Mouse (Mus musculus) layer of hippocampus, postnatal 14 days (tissue): Measurements from ENCODE around the gene Zfp609. TPM values are rescaled to one million over a fixed set of nuclear protein-coding genes. Genes with fewer than 3 reads are reported as not detected.
A peak's percentile ranks its signal among the peaks of the same experiment; 100 is the strongest.

Source experiments
- DNase-seq, 2 experiments: peaks; one replicate each; pipeline ENCODE4 v3.0.0; 2021 to 2022; ENCODE audit warnings: low spot score in 2 of 2, mixed read lengths in 1 of 2
- total RNA-seq, 2 experiments: library from RNA; stranded (reverse); gene quantifications; 2 replicates each; pipeline ENCODE4 v1.2.3; 2021

The Zfp609 gene
- total RNA-seq, 2 experiments from 2014 or later: 44.8 to 48.6 TPM

DNA sequence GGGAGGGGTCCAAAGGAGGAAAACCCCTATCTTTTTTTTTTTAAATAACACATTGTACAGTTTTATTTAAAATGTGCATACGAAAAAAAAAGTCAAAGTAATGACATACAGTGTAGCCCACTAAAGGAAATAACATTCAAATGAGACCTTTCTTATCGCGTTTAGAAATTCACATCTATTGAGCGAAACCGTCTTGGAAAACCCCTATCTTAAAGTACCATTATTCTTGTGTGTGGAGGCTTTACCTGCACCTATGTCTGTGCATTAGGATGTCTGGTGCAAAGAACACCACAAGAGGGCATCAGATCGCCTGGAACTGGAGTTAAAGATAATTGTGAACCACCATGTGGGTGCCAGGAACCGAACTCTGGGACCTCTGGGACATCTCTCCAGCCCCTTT lies 53.6 kb downstream of the Zfp609 start:
- no peak for DNase-seq

DNA sequence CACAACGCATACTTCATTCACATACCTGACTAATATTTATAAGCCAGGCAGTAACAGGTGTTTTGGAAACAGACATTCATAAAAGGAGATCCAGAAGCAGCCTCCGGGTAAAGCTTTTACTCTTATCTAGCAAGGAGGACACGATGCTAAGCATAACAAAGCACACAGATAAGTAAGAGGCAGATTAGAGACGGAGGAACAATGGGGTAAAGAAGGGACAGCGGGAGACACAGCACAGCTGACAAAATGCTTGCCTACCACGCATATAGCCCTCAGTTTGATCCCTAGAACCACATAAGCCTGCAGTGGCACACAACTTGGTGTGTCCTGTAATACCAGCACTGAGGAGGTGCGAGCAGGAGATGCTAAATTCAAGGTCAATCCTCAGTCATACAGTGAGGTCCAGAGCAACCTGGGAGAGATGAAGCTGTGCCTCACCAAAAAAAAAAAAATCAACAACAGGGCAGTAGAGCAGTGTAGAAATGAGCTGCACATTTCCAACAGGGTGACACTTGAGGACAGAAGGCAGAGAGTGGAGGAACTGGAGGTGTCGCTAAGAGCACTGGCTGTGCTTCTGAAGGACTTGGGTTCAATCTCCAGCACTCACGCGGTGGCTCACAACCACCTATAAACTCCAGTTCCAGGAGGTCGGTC lies 56.2 kb downstream of the Zfp609 start:
- no peak for DNase-seq

DNA sequence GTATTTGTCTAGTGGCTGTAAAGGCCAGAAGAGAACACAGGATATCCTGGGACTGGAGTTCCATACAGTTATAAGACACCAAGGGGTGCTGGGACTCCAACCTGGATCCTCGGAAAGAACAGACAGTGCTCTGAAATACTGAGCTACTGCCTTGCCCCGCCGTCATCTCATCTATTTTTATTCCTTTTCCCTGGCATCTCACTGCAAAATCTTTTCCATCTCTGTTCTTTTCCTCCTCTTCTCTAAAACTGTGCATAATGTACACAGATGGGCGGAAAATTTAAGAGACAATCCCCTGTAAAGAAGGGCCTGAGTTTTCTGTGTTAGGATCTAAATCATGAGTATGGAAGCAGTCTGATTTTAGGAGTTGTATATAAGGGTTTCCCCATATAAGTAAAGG lies 64.6 kb downstream of the Zfp609 start:
- DNase-seq: no peak

DNA sequence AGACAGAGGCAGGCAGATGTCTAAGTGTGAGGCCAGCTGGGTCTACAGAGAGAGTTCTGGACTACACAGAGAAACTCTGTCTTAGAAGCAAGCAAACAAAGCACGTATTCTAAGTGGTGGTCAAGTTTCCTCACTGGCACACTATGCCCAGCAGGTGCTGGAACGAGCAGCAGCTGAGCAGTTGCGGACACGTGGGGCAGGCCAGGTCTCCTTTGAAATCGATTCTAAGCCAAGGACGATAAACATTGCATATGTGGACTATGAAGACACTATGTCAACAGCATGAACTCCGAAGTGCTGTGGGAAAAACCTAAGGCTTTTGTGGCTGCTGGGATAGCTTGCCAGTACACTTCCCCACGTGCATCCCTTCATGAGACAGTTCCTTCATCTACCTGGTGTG lies 67.4 kb downstream of the Zfp609 start:
- DNase-seq: no peak

DNA sequence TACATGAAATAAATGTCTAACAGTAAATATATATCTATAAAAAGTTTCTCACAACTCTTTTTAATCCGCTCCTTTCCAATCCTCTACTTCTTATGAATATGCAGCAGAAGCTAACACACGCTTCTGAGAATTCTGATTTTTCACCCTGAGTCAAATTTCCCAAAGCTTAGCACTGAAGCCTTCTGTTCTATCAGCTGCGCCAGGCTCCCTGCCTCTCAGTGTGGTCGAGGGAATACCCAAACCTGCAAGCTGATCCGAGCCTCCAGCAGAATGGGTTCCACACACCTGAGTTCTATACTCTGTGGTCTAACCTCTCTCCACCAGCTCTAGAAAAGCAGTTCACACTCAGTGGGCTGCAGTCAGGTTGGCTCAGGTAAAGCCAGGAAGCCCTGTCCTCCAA lies 68.1 kb downstream of the Zfp609 start:
- peak in 1 of 2 experiments; percentile 33 for DNase-seq

DNA sequence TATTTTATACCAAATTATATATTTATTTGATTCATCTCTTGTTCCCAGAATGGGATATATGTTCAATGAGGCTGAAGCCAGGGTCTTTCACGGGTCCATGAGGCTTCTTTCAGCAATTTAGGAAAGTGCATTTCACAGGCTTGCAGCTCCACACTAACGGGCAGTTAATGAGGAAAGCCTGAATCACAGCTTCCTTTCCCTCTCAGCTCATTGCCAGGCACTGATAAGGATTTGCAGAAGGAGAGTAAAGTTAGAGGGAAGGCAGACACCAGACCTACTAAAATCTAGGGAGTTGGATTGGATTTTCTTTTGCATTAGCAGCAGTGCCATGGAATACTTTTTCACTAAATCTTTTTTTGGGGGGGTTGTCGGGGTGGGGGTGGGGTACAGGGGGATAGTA lies 69.5 kb downstream of the Zfp609 start:
- DNase-seq: no peak

DNA sequence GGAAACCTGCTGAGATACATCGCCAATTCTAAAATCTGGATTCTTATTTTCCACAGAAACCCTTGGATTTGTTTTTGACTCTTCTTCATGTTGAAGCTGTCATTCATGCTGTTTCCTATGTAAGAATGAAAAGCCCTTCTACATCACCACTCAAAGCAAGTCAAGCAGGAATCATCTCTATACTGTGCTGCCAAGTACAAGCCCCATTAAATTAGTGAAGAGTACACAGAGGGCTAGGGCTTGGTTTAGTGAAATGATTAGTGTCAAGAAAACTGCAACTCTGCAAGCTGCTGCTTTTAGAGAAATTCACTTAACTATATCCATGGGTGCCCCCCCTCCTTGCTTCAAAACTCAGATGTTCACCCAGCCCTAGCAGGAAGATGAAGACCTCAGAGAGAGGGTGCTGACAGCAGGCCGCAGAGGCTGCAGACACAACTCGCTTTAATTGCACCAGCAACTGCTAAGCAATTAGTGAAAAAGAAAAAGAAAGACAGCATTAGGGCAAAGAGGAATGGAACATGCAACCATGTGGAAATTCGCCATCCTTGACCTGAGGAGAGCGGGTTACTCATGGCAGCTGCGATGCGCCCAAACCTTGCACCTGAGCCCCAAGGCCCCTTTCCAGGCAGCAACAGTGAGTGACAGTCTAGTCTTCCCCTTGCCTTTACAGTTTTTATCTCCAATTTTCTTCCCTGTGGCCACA lies 71.5 kb downstream of the Zfp609 start:
- DNase-seq: no peak

DNA sequence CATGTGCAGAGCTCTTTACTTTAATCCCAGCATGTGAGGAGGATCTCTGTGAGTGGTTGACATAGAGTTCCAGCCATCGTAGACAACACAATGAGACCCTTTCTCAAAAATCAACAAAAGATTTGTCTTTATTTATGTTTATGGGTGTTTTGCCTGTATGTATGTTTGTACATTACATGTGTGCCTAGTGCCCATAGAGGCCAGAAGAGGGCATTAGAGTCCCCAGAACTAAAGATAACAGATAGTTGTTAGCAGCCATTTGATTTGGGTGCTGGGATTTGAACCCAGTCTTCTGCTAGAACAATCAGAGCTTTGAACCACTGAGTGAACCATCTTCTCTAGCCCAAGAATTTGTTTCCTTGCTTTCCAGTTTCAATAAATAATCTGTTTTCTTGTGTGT lies 72.2 kb downstream of the Zfp609 start:
- no peak for DNase-seq

DNA sequence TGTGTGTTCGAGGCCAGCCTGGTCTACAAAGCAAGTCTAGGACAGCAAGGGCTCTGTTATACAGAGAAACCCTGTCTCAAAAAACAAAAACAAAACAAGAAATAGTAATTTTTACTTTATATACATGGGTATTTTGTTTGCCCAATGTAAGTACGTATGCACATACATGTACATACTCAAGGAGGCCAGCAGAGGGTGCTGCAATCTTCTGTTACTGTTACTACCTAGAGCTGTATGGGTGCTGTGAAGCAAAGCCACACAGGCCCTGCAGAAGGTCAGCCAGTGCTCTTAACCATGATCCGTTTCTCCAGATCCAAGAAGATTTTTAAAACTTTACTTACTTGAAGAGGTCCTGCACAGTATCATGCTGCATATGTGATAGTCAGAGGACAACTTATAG lies 74.7 kb downstream of the Zfp609 start:
- no peak for DNase-seq

DNA sequence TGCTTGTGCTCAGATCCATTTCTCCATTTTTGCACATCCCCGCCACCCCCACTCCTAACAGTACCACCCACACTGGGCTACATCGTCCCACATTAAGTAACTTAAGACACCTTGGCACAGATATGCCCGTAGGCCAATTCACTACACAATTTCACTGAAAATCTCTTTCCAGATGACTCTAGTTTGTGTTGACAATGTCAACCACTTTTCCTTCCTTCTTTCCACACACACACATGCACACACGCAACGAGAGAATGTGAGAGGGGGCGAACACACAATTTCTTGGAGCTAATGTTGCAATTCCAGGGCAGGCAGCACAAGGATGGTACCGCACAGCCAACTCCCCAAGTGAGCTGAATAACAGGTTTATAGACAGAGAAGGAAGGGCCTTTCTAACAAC lies 75.5 kb downstream of the Zfp609 start:
- no peak for DNase-seq

DNA sequence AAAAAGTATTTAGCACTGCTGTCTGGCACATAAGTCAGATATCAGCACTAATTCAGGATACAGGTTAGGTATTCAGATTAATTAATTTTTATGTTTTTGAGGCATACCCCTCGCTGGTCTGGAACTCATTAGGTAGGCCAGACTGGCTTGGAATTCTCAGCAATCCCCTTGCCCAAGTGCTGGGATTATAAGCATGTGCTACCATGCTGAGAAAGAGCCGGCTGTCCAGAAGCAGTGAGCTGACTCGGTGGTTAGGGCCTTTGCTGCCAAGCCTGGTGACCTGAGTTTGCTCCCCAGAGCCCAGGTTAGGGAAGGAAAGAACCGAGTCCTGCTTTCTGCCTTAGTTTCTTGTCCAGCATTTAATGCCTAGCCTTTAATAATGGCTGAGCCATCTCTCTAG lies 79.3 kb downstream of the Zfp609 start:
- no peak for DNase-seq

DNA sequence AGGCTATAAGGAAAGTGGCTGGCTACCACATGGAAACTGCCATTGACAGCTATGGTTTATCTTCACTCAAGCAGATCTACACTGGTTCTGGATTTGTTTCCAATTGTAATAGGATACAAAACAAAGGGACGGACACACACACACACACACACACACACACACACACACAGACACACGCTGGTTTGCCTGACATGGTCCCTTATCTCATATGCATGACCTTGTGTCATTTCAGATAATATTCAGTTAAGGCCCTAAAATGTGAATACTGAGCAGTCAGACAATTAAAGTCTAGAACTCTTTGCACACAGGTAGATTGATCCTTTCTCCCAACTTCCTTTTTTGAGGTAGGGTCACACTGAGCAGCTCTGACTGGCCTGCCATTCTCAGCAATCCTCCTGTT lies 80.9 kb downstream of the Zfp609 start:
- no peak for DNase-seq

DNA sequence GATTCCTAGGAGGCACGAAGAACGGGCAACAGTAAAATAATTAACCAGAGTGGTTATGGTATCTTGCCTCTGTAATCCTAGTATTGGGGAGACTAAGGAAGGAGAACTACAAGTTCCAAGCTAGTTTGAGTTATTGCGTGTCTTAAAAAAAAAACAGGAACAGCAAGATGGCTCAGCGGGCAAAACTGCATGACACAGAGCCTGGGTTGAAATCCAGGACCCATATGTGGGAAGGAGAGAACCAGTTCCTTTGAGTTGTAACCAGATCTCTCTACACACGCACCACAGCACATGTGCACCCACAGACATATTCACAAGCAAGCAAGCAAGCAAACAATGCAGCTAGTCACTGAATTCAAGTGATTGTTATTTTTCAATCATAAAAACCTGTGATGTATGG lies 81.9 kb downstream of the Zfp609 start:
- DNase-seq: no peak

DNA sequence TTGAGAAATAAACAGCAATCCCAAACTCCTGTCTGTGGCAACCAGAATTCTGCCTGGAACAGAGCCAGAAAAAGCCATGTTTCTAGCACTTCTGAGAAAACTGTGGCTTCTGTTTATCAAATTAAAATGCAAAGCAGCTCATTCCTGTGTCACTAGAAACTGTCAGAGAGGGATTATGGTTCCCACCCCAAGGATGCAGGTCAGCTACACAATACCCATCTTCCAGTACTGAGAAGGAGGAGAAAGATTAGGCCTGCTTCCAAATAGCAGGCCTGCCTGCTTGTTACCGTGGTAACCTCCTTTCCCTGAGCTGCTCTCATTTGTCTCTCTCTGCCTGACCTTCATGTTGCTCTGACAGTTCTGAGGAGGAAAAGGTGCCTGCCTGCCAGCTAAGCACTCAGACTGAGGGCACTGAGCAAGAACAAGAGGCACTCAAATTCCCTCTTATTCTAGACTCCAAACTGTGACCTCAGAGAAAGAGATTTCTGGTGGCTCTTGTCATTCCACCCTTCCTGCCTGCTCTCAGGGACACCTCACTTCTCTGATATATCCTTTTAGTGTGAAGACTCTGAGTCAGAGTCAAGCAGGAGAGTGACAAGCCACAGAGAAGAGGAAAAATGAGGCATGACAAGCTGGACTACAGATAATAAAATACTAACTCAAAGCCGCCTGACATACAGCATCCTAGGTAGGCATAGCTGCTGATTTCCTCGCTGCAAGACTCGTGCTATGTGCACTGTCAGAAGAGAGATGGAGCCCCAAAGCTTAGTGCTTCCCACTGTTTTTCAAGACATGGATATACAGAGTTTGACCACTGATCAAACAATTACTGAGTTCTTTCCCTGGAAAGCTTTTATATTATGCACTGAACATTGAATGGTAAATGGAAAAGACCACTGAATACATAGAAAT lies 82.9 kb downstream of the Zfp609 start:
- DNase-seq: peak; percentile 64 to 76

DNA sequence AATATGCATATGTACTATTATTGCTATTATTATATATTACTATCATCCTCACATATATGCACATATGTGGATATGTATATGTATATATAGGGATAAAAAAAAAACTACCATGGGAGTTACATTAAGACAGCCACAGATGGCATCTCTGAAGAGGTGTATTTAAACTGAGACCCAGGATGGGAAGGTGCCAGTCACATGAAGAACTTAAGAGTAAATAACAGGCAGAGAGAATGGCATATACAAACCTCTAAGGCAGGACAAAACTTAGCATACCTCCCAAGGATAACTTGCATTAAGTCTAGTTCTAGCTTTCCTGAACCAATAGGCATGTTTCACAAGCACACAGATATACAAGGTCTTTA lies 83.6 kb downstream of the Zfp609 start:
- no peak for DNase-seq

DNA sequence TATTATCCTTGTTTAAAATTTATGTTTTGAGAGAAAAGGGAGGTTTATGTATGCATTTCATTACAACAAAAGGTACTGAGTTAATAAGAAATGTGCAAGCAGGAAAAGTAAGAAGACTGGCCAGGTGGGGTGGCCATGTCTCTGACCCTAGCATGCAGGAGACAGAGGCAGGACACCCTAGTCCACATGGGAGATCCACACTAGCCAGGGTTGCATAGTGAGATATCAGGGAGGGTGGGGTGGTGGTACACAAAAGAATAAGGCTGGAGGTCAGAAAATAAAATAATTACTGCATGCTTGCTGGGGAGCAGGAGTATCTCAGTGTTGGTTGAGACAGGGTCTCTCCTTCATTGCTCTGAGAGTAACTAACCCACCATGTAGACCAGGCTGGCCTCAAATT lies 84.0 kb downstream of the Zfp609 start:
- DNase-seq: no peak

DNA sequence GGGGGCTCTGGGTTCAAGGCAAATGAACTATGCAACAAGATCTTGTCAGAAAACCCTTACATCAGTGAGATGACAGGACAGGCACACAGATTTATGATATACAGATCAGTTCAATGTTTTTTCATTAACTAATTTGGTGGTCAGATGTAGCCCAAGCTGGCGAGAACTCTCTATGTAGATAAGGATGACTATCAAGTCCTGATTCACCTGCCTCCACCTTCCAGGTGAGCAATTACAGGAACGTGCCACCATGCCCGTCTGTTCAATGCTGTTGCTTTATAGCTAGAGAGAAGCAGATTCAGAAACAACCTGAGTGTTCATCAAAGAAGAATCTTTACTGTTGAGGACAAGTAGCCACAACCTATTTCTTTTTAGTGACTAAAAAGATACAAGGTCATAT lies 84.6 kb downstream of the Zfp609 start:
- DNase-seq: no peak

DNA sequence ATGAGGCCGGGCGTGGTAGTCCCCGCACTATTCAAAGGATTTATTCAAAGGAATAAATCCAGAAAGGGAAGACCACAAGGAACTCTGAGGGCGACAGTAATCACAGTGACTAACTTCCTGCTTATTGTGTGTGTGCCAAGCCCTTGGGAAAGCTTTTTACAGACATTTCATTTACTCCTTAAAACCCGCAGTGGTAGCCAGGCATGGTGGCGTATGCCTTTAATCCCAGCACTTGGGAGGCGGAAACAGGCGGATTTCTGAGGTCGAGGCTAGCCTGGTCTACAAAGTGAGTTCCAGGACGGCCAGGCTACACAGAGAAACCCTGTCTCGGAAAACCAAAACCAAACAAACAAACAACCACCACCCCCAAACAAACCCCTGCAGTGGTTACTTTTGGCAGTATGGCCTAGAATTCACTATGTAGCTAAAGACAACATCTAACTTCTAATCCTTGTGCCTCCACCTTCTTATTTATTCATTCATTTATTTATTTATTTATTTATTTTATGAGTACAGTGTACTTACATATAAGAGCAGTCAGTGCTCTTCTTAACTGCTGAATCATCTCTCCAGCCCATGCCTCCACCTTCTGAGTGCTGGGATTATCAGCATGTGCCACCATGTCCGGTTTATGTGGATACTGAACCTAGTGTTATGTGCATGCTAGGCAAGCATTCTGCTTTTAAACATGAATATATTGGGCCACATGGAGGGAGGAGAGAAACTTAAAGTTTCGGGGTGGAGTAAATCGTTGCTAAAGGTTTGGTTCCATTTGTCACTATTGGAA lies 86.1 kb downstream of the Zfp609 start:
- DNase-seq: no peak

DNA sequence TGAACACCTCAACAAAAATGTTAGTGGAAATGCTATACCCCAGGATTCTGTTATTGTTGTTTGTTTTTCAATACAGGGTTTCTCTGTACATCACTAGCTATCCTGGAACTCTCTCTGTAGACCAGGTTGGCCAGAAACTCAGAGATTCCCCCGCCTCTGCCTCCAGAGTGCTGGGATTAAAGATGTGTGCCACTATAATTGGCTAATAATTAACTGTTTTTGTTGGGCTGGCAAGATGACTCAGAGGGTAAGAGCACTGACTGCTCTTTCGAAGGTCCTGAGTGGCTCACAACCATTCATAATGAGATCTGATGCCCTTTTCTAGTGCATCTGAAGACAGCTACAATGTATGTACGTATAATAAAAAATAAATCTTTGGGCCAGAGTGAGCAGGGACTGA lies 92.4 kb downstream of the Zfp609 start:
- no peak for DNase-seq

DNA sequence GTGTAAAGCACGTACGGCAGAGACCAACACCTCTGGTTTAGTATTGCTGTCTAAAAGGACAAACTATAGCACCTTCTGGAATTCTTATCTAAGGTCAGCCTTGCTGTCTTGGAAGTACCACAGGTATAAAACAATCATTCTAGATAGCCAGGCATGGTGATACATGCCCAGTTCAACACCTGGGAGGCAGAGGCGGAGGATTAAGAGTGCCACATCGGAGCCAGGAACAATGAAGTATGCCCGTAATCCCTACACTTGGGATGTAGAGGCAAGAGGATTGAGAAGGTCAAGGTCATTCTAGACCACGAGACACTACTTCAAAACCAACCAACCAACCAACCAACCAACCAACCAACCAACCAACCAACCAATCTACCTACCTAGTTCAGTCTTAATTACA lies 98.8 kb downstream of the Zfp609 start:
- no peak for DNase-seq

DNA sequence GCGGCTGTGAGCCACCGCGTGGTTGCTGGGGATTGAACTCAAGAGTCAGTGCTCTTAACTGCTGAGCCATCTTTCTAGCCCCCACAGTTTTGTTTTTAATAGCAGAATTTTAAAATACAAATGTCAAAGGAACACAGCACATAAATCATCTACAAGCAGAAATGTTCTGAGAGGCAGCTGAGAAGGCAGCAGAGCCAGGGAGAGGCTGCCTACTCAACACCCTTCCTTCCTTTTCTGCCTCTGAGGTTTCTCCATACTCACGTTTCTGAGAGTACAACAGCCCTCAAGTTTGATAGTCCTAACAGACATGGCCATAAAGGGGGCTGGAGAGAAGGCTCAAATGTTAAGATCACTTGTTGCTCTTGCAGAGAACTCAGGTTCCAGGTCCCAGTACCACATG lies 99.9 kb downstream of the Zfp609 start:
- DNase-seq: no peak
